Mouse (Mus musculus): Measurements from ENCODE around the gene Rhobtb1.
A peak's percentile ranks its signal among the peaks of the same experiment; 100 is the strongest.

Rhobtb1 gene

DNA sequence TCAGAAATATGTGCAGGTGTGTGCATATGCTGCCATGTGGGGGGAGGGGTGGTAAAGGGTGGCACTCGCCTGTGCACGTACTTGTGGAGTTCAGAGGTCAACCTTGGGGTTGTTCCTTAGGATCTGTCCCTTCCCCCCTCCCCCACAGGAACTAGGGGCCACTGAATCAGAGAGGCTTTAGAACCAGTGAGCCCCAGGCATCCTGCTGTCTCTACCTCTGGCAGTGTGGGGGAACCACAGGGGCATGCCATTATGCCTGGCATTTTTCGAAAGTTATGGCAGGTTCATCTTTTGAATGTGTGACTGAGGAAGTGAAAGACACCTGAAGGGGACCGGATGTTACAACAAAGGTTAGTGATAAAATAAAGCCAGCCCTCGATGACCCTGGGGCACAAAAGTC, 59.4 kb downstream of the Rhobtb1 start:
- DNase-seq (ENCODE audit: low read depth, low spot score): no peak

DNA sequence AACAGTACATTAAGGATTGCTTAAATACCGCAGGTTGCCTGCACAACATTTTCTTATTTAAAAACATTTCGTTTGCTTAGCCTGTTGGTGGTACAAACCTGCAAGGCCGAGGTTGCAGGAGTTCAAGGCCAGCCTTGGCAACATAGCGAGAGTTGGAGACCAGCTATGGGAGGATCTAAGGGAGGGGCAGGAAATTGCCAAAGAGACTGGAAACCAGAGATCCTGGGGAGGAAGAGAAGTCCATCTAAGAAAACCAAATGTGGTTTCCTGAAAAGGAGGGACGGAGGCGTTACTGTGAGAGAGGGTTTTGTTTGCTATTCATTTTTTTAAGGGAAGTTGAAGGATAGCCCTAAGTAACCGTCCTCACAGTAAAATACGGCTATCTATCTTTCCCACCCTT, 60.3 kb downstream of the Rhobtb1 start:
- DNase-seq (ENCODE audit: low read depth, low spot score): no peak

DNA sequence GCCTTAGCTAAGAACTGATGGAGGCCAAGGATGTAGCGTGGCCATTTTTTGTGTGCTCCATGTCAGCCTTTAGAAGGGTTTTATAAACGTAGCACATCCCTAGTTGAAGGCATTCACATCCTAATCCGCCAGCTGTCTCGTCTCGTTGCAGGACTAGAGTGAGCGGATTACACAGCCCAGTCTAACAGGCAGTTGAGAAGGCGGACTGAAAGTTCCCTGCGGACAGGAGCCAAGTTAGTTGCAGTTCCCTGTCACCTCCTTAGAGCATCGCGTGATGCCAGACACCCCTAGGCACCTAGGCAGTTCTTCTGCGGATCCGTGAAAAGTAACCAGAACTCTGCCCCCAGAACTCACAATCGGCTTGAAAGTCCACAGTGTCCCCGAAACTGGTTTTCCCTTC, 60.7 kb downstream of the Rhobtb1 start:
- peak; percentile 34 for DNase-seq (ENCODE audit: low read depth, low spot score)

DNA sequence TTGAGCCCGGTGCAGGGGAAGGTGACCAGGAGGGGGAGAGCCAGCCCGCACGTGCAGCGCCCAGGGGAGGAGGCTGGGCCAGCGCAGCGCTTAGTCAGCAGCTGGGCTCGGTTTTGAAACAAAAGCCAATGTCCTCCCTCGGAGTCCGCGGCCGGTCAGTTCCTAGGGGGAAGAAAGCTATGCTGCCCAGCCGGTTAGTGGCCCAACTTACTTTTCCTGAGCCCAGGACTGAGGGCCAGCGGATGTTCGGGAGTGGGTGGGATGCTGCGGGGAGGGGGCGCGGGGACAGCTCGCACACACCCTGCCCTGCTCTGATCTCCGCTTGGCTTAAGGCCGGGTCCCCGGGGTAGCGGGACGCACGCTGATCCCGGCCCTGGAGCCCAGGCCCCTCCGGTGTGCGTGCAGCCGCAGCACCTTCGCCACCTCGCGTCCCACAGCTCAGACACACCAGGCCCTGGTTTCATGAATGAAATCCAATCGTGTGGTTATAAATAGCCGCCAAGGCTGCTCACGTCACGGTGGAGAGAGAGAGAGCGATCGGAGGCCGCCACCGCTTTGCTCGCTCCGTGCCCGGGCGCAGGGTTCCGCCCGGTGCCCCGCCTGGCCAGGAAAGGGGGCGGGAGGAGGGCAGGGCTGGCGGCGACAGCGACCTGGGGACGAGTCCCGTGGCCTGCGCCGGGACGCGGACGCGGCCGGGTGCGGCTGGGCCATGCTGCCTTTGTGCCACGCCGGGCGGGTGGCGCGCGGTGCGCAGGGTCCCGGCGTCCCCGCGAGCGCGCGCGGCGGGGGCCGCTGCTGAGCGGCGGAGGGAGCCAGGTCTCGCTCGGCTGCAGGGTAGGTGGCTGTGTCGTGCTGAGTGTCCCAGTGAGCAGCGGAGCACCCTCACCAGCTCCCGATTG, 61.6 kb downstream of the Rhobtb1 start, which contains the start of gene A930033H14Rik:
A930033H14Rik (minus strand) TSS at position 557 of the 899 bp plus-strand sequence.
- peak; percentile 85 for DNase-seq (ENCODE audit: low read depth, low spot score)

DNA sequence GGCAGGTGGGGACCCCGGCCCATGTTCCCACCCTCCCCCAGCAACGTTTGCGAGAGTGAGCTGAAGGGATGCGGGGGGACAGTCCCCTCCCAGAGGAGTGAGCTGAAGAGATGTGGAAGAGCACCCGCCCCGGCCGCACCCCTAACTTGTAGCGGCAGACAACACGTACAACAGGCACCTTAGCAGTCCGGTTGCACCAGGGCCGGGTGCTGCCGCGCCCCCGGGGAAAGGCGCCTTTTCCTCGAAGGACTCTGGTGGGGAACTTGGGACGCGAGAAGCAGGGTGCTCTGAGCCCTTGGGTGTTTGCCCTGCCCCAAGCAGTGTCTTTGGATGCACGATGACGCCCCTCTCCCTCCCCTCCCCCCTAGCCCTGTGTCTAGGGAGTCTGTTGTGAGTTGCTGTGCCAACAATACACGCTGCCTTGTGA, 62.2 kb downstream of the Rhobtb1 start:
- DNase-seq (ENCODE audit: low read depth, low spot score): peak; percentile 58

DNA sequence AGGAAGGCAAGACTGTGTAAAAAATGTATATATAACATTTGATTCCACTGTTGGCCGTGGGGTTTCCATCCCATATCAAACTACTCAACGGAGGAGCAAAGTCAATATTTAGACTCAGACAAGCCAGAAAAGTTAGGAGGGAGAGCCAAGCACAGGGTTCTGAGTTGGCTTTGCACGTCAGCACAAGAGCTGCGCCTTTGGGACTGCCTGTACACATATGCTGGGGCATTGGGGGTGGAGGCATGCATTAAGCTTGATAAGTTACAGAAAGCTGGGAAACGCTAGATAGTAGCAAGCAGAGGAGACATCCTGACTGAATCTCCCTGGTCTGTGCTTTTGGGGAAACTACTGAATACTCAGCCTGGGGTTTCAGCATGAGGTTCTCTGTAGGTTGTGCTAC, 62.8 kb downstream of the Rhobtb1 start:
- DNase-seq (ENCODE audit: low read depth, low spot score): no peak

DNA sequence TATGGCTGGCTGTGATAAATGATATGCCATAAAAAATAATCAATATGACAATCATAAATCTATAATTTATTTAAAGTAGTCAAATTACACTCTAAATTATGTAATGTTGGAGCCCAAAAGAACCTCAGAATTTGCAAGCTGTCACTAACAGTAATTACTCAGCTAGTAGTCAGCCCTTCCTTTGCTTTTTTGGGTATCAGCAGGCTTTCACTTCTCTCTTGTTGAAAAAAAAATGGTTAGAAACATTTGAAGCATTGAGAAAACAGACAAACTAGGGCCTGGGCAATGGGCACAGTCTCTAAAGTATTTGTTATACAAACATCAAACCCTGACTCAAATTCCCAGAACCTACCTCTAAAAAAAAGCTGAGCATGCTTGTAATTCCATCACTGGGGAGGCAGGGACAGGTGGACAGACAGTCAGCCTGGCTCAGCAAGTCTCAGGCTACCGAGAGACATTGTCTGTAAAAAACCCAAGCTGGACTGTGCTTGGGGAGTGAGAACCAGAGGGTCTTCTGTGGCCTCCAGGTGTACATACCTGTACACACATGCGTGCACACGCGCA, 66.0 kb downstream of the Rhobtb1 start:
- DNase-seq (ENCODE audit: low read depth, low spot score): no peak

DNA sequence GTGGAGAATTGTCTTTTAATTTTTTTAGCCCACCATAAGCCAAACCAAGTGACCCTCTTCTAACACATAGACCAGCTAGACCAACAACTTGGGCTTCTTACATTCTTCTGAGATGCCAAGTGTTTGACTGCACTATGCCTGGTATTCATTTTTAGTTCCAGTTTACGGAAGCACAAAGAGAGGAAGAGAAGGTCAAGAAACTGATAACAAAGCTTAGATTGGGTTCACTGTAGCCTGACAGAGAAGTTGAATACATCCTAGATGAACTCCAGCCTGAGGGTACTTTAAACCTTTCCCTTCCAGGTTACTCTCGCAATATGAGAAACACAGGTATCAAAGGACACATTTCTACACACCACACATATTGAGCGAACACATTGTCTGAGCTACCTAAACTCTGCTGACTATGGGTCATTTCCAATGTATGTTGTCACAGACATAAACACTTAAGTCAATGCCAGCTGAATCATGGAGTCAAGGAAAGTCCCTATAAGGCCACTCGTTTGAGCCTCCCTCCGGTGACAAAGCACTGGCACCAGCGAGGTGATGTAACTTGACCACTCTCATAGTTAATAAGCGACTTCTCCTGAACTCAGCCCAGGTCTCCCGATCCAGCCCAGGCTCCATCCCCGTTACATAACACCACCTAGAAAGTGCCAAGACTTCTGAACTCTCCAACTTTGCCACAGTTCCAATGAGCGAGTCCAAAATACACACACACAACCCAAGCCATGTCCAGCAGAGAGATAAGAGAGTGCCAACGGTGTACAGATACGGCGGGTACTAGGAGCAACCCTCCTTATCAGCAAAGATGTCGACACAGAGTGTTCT, 67.4 kb downstream of the Rhobtb1 start:
- no peak for DNase-seq (ENCODE audit: low read depth, low spot score)

DNA sequence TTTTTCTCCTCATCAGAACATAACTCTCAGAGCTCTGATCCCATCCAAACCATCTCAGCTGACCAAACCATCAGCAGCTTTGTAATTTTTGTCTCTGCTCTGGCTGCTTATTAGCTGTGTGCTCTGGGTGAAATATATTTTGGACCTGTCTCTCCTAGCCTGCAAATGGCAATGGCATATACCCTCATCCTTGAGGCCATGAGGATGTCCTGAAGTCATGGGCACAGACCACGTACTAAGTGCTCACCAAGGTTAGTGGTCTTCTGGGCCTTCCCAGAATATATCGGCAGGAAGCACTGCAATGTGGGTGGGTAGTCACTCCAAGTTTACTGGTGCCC, 68.0 kb downstream of the Rhobtb1 start:
- no peak for DNase-seq (ENCODE audit: low read depth, low spot score)

DNA sequence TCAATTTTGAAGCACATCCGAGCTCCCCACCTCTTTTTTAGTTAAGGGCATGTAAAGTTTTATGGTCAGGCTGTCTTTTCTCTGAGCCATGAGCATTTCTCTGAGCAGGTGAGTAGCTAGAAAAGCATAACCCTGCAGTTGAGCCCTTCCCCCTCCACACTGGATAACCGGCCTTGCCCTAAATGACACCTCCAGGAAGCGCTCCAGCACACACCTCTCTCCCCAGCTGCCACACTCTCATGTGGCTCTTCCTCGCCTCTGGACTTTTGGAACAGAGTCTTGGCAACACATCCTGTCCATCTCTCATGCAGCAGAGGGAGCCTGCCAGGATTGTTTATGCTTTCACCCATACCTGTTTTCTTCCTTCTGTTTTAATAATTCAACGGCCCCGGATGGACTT, 69.1 kb downstream of the Rhobtb1 start:
- DNase-seq (ENCODE audit: low read depth, low spot score): no peak

DNA sequence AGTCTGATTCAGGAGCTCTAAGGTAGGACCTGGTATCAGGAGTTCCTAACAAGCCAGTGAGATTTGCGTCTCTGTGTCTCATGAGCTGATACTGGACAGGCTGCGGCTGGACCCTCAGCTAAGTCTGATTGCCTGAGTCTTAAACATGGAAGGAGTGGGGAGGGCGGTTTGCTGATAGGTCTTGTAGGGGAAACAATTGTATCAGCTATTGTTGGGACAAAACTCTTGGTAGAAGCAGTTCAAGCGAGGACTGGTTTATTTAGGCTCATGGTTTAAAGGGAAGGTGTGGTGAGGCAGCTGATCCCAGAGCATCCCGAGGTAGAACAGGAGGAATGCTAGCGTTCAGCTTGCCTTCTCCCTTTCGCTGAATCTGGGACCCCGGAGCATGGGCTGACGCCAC, 69.9 kb downstream of the Rhobtb1 start:
- DNase-seq (ENCODE audit: low read depth, low spot score): no peak

DNA sequence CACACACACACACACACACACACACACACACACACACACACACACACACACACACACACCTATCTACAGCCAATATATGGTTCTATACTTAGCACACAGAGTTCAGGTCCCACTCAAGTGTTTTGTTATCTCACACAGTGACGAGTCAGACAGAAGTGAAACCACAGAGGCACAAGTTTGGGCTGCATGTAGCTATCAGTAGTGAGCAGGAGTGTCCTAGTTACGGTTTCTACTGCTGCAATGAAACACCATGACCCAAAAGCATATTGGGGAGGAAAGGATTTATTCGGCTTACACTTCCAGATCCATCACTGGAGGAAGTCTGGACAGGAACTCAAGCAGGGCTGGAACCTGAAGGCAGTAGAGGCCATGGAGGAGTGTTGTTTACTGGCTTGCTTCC, 70.7 kb downstream of the Rhobtb1 start:
- no peak for DNase-seq (ENCODE audit: low read depth, low spot score)

DNA sequence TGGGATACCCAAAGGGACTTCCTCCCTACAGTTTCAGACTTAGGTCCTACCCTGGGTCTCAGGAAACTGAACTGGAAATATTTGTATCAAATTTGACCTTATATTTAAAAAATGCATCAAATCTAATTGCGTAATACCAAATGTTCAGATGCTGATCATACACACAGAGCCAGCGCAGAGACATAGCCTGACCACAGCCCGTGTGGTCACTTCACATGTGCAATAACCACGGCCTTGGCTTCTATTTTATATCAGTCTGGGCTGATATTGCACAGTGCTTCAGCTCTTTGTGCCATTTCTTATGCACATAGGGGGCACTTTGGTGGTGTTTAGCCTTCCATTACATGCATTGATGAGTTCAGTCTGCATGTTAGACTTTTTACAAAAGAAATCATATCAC, 72.0 kb downstream of the Rhobtb1 start:
- DNase-seq (ENCODE audit: low read depth, low spot score): no peak

DNA sequence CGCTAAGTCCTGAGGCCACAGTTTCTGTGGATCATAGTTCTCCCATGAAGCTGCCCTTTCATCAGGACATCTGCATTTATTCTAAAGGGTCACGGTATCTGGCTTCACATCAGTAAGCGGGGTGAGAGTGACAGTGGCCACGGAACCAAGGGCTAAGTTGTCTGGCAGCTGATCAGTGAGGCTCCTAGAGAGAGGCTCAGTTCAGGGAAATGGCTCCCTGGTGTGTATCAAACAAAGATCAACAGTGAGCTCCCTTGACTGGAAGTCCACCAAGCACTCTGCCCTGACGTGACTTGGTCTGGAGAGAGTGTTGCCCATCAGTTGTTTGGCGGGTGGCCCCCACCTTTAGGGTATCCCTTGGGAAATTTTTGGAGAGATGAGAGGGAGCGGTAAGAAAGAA, 73.0 kb downstream of the Rhobtb1 start:
- no peak for DNase-seq (ENCODE audit: low read depth, low spot score)

DNA sequence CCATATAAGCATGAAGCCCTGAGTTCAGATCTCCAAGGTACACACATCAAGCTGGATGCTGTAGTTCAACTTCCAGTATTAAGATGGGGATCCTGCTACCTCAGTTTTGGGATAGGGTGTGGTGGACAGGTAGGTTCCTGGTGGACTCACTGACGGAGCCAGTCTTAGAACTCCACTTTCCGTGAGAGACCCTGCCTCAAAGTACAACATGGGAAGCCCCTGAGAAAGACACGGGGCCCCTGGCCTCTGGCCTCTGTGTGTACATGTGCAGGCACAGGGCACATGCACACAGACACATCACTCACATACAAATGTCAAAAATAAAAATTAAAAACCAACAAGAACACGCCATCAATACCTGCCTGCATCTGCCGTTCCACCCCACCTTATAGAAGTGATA, 74.2 kb downstream of the Rhobtb1 start:
- DNase-seq (ENCODE audit: low read depth, low spot score): no peak

DNA sequence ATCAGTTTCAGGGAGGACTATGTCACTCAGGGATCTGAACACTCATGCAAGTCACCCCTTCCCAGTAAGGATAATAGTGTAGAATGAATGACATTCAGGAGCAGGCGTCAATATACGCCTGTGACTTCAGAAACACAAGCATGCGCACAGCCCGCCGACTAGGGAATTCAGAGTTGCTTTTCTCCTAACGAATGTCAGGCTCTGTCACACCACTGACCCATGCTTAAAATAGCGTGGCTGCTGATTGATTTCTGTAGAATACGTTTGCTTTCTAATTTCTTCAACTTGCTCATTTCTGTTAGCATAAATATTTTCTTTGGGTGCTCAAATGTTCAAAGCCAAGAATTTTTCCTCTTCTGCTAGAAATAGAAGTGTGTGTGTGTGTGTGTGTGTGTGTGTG, 74.7 kb downstream of the Rhobtb1 start:
- no peak for DNase-seq (ENCODE audit: low read depth, low spot score)

DNA sequence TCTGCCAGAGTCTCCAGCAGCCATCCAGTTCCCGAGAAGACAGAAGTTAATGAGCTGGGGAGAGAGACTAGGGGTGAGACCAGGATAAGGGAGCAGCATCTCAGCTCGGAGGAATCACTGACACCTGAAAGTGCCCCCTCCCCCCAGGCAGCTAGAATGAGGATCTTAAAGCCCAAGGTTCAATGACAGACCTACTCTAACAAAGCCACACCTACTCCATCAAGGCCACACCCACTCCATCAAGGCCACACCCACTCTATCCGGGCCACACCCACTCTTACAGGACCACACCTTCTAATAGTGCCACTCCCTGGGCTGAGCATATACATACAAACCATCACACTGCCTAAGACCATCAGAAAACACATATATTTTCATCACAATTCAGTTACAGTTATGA, 86.0 kb downstream of the Rhobtb1 start:
- DNase-seq (ENCODE audit: low read depth, low spot score): no peak

DNA sequence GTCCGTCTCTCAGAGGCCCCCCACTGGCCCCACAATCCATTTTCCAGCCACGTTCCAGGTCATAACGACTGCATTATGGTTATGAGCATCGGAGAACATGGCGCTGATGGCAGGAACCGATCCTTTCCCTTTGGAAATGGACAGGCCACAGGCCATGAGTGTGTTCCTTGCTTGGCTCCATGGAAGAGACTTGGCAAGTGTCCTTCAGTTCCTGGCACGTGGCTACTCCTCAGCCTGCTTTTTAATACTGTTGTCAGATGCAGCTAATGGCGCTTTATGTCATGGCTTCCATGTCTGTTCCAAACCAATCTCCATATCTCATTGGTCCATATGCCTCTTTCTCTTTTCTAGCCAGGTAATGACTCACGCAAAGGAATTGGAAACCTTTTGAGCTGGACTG, 86.5 kb downstream of the Rhobtb1 start:
- no peak for DNase-seq (ENCODE audit: low read depth, low spot score)

DNA sequence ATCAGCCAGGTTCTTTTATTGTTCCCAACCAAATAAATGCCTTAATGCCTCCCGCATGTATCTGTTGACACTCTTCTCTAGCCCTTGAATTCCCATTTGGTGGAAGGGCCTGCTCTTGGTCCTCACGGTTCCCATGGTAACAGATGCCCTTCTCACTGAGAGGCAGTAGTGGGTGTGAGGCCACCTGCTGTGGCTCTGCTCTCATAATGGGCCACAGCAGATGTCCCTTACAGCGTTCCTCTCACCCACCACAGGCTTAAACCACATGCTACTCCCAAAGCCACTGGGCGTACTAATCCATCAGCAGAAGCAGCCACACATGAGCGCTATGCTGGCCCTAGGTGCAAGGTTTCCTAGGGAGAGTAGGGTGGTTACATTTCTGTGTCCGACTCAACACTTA, 87.1 kb downstream of the Rhobtb1 start:
- DNase-seq (ENCODE audit: low read depth, low spot score): peak; percentile 54

DNA sequence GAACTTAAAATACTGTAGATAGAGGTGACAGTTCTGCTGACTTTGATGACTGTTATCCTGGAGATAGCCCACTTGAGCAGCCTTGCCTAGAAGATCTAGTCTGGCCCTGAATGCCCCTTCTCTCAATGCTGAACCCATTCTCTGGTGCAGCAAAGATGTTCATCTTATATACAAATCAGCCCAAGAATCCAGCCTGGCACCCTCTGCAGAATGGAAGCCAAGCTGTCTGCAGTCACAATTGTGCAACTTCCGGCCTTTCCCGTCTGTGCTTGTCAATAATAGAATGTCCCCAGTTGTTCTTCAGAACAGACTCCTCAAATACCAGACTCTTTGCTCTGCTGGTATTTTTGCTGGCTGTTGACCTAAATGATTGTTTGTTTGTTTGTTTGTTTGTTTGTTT, 89.3 kb downstream of the Rhobtb1 start:
- DNase-seq (ENCODE audit: low read depth, low spot score): no peak

DNA sequence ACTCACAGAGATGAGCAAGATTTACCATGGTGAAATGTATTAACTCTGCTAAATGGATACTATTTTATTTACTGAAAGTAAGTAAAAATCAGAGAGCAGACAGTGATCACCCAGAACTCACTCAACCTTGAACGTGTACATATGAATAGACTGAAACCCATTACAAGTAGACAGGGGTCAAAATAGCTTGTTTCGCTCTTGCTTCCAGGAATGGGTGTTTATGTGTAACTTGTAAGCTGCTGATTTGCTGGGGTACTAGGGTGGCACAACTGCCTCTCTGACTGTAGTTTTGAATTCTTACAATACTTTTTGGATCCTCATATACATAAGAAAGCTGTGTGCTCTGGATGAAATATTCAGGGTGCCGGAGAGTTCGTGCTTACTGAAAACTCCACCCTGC, 93.9 kb downstream of the Rhobtb1 start:
- DNase-seq (ENCODE audit: low read depth, low spot score): no peak

DNA sequence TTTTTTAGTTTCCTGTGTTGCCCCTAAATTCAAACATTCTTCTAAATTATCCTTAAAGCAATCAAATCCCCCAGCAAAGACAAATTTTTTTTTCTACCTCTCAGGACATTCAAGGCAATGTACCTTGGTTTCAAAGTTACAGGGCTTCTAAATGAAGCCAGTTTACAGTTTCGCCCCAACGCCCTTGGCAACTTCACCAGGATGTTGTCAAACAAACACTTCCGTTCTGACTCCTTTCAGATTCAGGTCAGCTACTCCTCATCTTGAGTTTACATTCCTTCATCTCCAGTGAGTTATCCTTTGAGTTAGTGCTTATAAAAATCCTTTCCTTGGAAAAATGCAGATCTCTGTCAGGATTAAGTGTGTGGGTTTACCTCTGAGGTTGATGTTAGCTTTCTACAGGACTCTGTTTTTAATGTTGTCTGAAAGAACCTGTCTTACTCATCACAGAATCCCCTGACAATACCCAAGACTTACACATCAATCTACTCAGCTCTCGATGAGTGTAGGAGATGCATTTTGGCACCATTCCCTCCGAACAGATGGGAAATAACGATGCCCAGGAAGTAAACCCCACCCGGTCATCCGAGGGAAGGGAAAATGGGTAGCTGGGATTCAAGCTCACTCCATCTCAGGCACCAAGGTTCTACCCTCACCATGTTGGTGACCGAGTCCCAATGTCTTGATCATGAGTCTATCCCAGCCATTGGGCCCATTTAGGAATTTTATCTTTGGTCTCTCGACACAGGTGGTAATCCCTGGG, 94.9 kb downstream of the Rhobtb1 start:
- no peak for DNase-seq (ENCODE audit: low read depth, low spot score)

All from mesoderm, embryonic 11.5 days (tissue).